Mouse (Mus musculus): ENCODE results near the gene Zfp628. TPM values are rescaled to one million over a fixed set of nuclear protein-coding genes. Genes with fewer than 3 reads are reported as not detected.

The Zfp628 gene
- polyA plus RNA-seq, 1 experiment = 9.0 TPM

GRCm38 (mm10) chr7:4922931-4923565, 8.0 kb downstream of the Zfp628 start:
- TF ChIP-seq MAX (IDR thresholded peaks at IDR 0.05) (no peak), MYOG (IDR thresholded peaks at IDR 0.05; ENCODE audit: control insufficient read depth, extremely low read depth, insufficient read length) (no peak), CEBPB (IDR thresholded peaks at IDR 0.05; ENCODE audit: low read depth) (no peak), MYOD1 (IDR thresholded peaks at IDR 0.05; ENCODE audit: control insufficient read depth, insufficient read length, low read depth) (no peak), USF1 (IDR thresholded peaks at IDR 0.05; ENCODE audit: low read depth) (no peak)
- no peak overlapping the region for H3K4me3 ChIP-seq (ENCODE audit: insufficient read depth, poor library complexity, severe bottlenecking)
- no peaks in the 10 kb centered on the region for H3K79me3 ChIP-seq (ENCODE audit: low read depth)
- no peak overlapping the region for H3ac ChIP-seq (ENCODE audit: control insufficient read depth, insufficient read length, low read depth)
- no peaks in the 10 kb centered on the region for H3K27me3 ChIP-seq (ENCODE audit: control insufficient read depth, insufficient read depth, insufficient read length)
- peaks cover 10% of the 10 kb centered on the region for H3K36me3 ChIP-seq (ENCODE audit: control insufficient read depth, insufficient read depth)
- H3K79me2 ChIP-seq (ENCODE audit: control insufficient read depth, insufficient read depth) = peaks cover under 1% of the 10 kb centered on the region

GRCm38 (mm10) chr7:4923586-4924364, 8.8 kb downstream of the Zfp628 start:
- Histone ChIP-seq H3K79me3 (ENCODE audit: low read depth) (no peaks in the 10 kb centered on the region), H3ac (ENCODE audit: control insufficient read depth, insufficient read length, low read depth) (peak overlapping the region; percentile 20), H3K27me3 (ENCODE audit: control insufficient read depth, insufficient read depth, insufficient read length) (no peaks in the 10 kb centered on the region), H3K4me3 (ENCODE audit: insufficient read depth, poor library complexity, severe bottlenecking) (no peak overlapping the region), H3K79me2 (ENCODE audit: control insufficient read depth, insufficient read depth) (no peaks in the 10 kb centered on the region), H3K36me3 (ENCODE audit: control insufficient read depth, insufficient read depth) (peaks cover 10% of the 10 kb centered on the region)
- no peak for TF ChIP-seq CEBPB (IDR thresholded peaks at IDR 0.05; ENCODE audit: low read depth)
- peak; percentile 28 for TF ChIP-seq CTCF (IDR thresholded peaks at IDR 0.05; ENCODE audit: control insufficient read depth, insufficient read depth, insufficient read length)

GRCm38 (mm10) chr7:4924483-4924882, 9.5 kb downstream of the Zfp628 start:
- Histone ChIP-seq H3ac (ENCODE audit: control insufficient read depth, insufficient read length, low read depth) (peak overlapping the region; percentile 20), H3K79me2 (ENCODE audit: control insufficient read depth, insufficient read depth) (no peaks in the 10 kb centered on the region), H3K36me3 (ENCODE audit: control insufficient read depth, insufficient read depth) (peaks cover 10% of the 10 kb centered on the region), H3K27me3 (ENCODE audit: control insufficient read depth, insufficient read depth, insufficient read length) (no peaks in the 10 kb centered on the region), H3K79me3 (ENCODE audit: low read depth) (no peaks in the 10 kb centered on the region), H3K4me3 (ENCODE audit: insufficient read depth, poor library complexity, severe bottlenecking) (no peak overlapping the region)
- TF ChIP-seq USF1 (IDR thresholded peaks at IDR 0.05; ENCODE audit: low read depth) = no peak
- TF ChIP-seq CTCF (IDR thresholded peaks at IDR 0.05; ENCODE audit: control insufficient read depth, insufficient read depth, insufficient read length) = peak; percentile 5
- TF ChIP-seq MAX (IDR thresholded peaks at IDR 0.05) = no peak
- TF ChIP-seq FOSL1 (IDR thresholded peaks at IDR 0.05; ENCODE audit: insufficient read depth, low read length, poor library complexity, severe bottlenecking) = no peak
- no peak for TF ChIP-seq CEBPB (IDR thresholded peaks at IDR 0.05; ENCODE audit: low read depth)
- no peak for TF ChIP-seq MYOG (IDR thresholded peaks at IDR 0.05; ENCODE audit: control insufficient read depth, extremely low read depth, insufficient read length)

- H3K79me2 ChIP-seq (ENCODE audit: control insufficient read depth, insufficient read depth) = no peaks in the 10 kb centered on the region
- TF ChIP-seq FOSL1 (IDR thresholded peaks at IDR 0.05; ENCODE audit: insufficient read depth, low read length, poor library complexity, severe bottlenecking) (no peak), MYOD1 (IDR thresholded peaks at IDR 0.05; ENCODE audit: control insufficient read depth, insufficient read length, low read depth) (peak; percentile 67), MAX (IDR thresholded peaks at IDR 0.05) (no peak)
- no peak overlapping the region for H3ac ChIP-seq (ENCODE audit: control insufficient read depth, insufficient read length, low read depth)
- no peaks in the 10 kb centered on the region for H3K27me3 ChIP-seq (ENCODE audit: control insufficient read depth, insufficient read depth, insufficient read length)
- H3K36me3 ChIP-seq (ENCODE audit: control insufficient read depth, insufficient read depth) = peaks cover 7% of the 10 kb centered on the region
- H3K79me3 ChIP-seq (ENCODE audit: low read depth) = no peaks in the 10 kb centered on the region
- no peak overlapping the region for H3K4me3 ChIP-seq (ENCODE audit: insufficient read depth, poor library complexity, severe bottlenecking)
These were observed 9.9 kb downstream of the Zfp628 start for GRCm38 (mm10) chr7:4924891-4925301.

- H3K27me3 ChIP-seq (ENCODE audit: control insufficient read depth, insufficient read depth, insufficient read length) = no peaks in the 10 kb centered on the region
- TF ChIP-seq USF1 (IDR thresholded peaks at IDR 0.05; ENCODE audit: low read depth) (peak; percentile 63), MAX (IDR thresholded peaks at IDR 0.05) (peak; percentile 2), MYOD1 (IDR thresholded peaks at IDR 0.05; ENCODE audit: control insufficient read depth, insufficient read length, low read depth) (peak; percentile 31), CTCF (IDR thresholded peaks at IDR 0.05; ENCODE audit: control insufficient read depth, insufficient read depth, insufficient read length) (no peak), MYOG (IDR thresholded peaks at IDR 0.05; ENCODE audit: control insufficient read depth, extremely low read depth, insufficient read length) (no peak)
- H3K79me3 ChIP-seq (ENCODE audit: low read depth) = no peaks in the 10 kb centered on the region
- no peak within 1 kb of the TSS for H3K4me3 ChIP-seq (ENCODE audit: insufficient read depth, poor library complexity, severe bottlenecking)
- no peaks in the 10 kb centered on the region for H3K36me3 ChIP-seq (ENCODE audit: control insufficient read depth, insufficient read depth)
- no peaks in the 10 kb centered on the region for H3K79me2 ChIP-seq (ENCODE audit: control insufficient read depth, insufficient read depth)
- H3ac ChIP-seq (ENCODE audit: control insufficient read depth, insufficient read length, low read depth) = peak within 1 kb of the TSS; percentile 39
These were observed 10.7 kb downstream of the Zfp628 start, which contains the start of gene Ssc5d for GRCm38 (mm10) chr7:4925441-4926381. Ssc5d (plus strand) TSS chr7:4925785.

Measured in C2C12 (cell line).